Mouse (Mus musculus) thymus, adult 2 months (tissue): ENCODE measurements around the gene Insig2.

Experiments
- CTCF ChIP-seq: fragments of 200-500 bp; IDR thresholded peaks from 2 replicates; pipeline ENCODE4 v1.5.1; 2012; ENCODE audit warnings: mild to moderate bottlenecking, control low read depth, low read length, moderate library complexity, borderline replicate concordance; ENCODE audit not compliant: control insufficient read depth, poor library complexity, insufficient read depth; ENCODE audit errors: extremely low read depth
- POLR2A ChIP-seq: fragments of 200-500 bp; IDR thresholded peaks from 2 replicates; pipeline ENCODE4 v1.6.1; 2012; ENCODE audit warnings: mild to moderate bottlenecking, low read length, control low read depth, moderate library complexity; ENCODE audit not compliant: control insufficient read depth, poor library complexity, insufficient read depth; ENCODE audit errors: extremely low read depth

DNA sequence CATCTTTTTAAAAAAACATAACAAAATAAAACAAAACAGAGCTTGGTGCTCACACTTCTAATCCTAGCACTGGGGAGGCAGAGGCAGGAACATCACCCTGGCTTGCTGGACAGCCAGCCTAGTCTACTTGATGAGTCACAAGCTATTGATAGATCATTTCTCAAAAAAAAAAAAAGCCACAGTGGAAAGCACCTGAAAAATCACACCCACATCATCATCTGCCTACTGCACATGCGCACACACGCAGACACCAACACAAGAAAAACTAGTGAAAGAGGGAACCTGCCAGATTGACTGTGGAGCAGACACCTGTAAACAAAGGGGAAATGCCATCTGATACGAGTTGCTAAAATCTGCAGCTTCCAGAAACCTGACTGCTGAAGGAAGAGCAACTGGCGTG lies 54.9 kb downstream of the Insig2 start:
- TF ChIP-seq POLR2A (no peak), CTCF (no peak)
